Comparison of ENCODE assay signal across 28 mouse cellular contexts in the genomic region with DNA sequence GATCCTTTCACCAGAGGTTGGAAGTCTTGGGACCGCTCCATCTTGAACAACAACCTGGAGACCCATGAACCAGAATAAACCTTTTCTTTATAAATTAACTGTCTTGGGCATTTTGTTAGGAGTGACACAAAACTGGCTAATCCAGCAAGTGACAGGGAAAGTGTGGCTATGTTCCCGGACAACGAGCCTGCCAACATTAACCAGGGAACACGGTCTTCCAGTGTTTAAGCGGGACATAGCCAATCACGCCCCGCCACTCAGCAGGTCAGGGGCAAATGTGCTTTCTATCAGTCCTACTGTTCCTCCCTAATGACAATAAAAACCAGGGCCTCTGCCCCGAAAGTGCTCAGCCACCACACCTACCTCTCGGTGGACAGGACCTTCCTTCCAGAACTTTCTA. TPM values are rescaled to one million over a fixed set of nuclear protein-coding genes. Genes with fewer than 3 reads are reported as not detected.
A peak's percentile ranks its signal among the peaks of the same experiment; 100 is the strongest.
DNase-seq lines count a peak whose midpoint lies in the region; ATAC-seq and TF ChIP-seq lines count a peak whose summit lies in the region.
"Had no signal": no experiment of that assay in that cellular context is flagged by ENCODE, and none has a peak within 500 bp of the region (broad histone marks: within the 10 kb centered on the region; RNA-seq: fewer than 3 reads in every experiment).

No protein-coding gene starts in this region.

- H3K9ac ChIP-seq in heart, adult 2 months (ENCODE audit: low read depth, low read length) = no peak overlapping the region
- no peak overlapping the region for H3K9ac ChIP-seq in kidney, embryonic 14.5 days (ENCODE audit: low read depth, low read length)
- H3K9ac ChIP-seq in midbrain, postnatal 0 days (replicated peaks; ENCODE audit: low read length, poor library complexity, severe bottlenecking) = no peak overlapping the region
- no peak overlapping the region for H3K9ac ChIP-seq in midbrain, embryonic 15.5 days
- H3K9ac ChIP-seq: liver, embryonic 14.5 days; midbrain, embryonic 13.5 days; neural tube, embryonic 15.5 days had no signal

- H3K9me3 ChIP-seq in kidney, embryonic 14.5 days (ENCODE audit: control insufficient read depth, low read length) = no peaks in the 10 kb centered on the region
- H3K9me3 ChIP-seq in midbrain, postnatal 0 days (ENCODE audit: low read length) = no peaks in the 10 kb centered on the region
- no peaks in the 10 kb centered on the region for H3K9me3 ChIP-seq in midbrain, embryonic 15.5 days
- H3K9me3 ChIP-seq: midbrain, embryonic 13.5 days; neural tube, embryonic 15.5 days had no signal

- no peaks in the 10 kb centered on the region for H3K79me2 ChIP-seq in heart, adult 2 months (replicated peaks; ENCODE audit: control insufficient read depth, insufficient read depth, low read length)

- ATAC-seq in kidney, embryonic 14.5 days (ENCODE audit: low FRiP score, low TSS enrichment) = no peak
- ATAC-seq in midbrain, postnatal 0 days (ENCODE audit: low FRiP score) = no peak
- no peak for ATAC-seq in midbrain, embryonic 15.5 days (replicated peaks)
- ATAC-seq: activated CD4-positive, CD25-positive, alpha-beta regulatory T cell, adult 4 months; forebrain, embryonic 14.5 days; intestine, embryonic 16.5 days; midbrain, embryonic 13.5 days had no signal

- H3K4me3 ChIP-seq in heart, adult 2 months = no peak overlapping the region
- no peak overlapping the region for H3K4me3 ChIP-seq in kidney, embryonic 14.5 days (ENCODE audit: low read length)
- no peak overlapping the region for H3K4me3 ChIP-seq in midbrain, postnatal 0 days (ENCODE audit: low read depth, low read length)
- H3K4me3 ChIP-seq in midbrain, embryonic 15.5 days = no peak overlapping the region
- H3K4me3 ChIP-seq: midbrain, embryonic 13.5 days; neural tube, embryonic 15.5 days had no signal

- peak overlapping the region; percentile 48 for H3K27ac ChIP-seq in heart, adult 2 months
- H3K27ac ChIP-seq in kidney, embryonic 14.5 days (ENCODE audit: low read depth, low read length) = no peak overlapping the region
- H3K27ac ChIP-seq in midbrain, postnatal 0 days (ENCODE audit: low read depth, low read length) = no peak overlapping the region
- no peak overlapping the region for H3K27ac ChIP-seq in midbrain, embryonic 15.5 days
- H3K27ac ChIP-seq: liver, embryonic 14.5 days; macrophage; midbrain, embryonic 13.5 days; neural tube, embryonic 15.5 days had no signal

- H3K4me2 ChIP-seq in kidney, embryonic 14.5 days (replicated peaks; ENCODE audit: low read depth, low read length) = no peak overlapping the region
- H3K4me2 ChIP-seq in midbrain, postnatal 0 days (ENCODE audit: low read depth, low read length, poor library complexity, severe bottlenecking) = no peak overlapping the region
- no peak overlapping the region for H3K4me2 ChIP-seq in midbrain, embryonic 15.5 days
- H3K4me2 ChIP-seq: midbrain, embryonic 13.5 days; neural tube, embryonic 15.5 days had no signal

- no peak for TF ChIP-seq CTCF in heart, adult 2 months (IDR thresholded peaks at IDR 0.05)
- no peak for TF ChIP-seq CTCF in midbrain, postnatal 0 days (IDR thresholded peaks at IDR 0.05)

- intact Hi-C loops in heart, adult 2 months (cut with DNase I) = no loop called here
- intact Hi-C loops in heart, postnatal 25 days (cut with DNase I) = no loop called here

- no peaks in the 10 kb centered on the region for H3K36me3 ChIP-seq in heart, adult 2 months (ENCODE audit: control insufficient read depth, insufficient read depth, low read length)
- peaks cover 14% of the 10 kb centered on the region for H3K36me3 ChIP-seq in kidney, embryonic 14.5 days (ENCODE audit: control insufficient read depth, insufficient read depth, low read length)
- peaks cover 34% of the 10 kb centered on the region for H3K36me3 ChIP-seq in midbrain, postnatal 0 days (ENCODE audit: insufficient read depth, low read length)
- no peaks in the 10 kb centered on the region; the same call in 1 of the 2 replicates for H3K36me3 ChIP-seq in midbrain, embryonic 15.5 days (replicated peaks)

- peaks cover 1% of the 10 kb centered on the region; the same call in 1 of the 2 replicates for H3K4me1 ChIP-seq in heart, adult 2 months (ENCODE audit: control insufficient read depth, insufficient read depth, low read length)
- no peaks in the 10 kb centered on the region for H3K4me1 ChIP-seq in kidney, embryonic 14.5 days (ENCODE audit: control insufficient read depth, insufficient read depth, low read length)
- H3K4me1 ChIP-seq in midbrain, postnatal 0 days (ENCODE audit: insufficient read depth, low read length) = no peaks in the 10 kb centered on the region
- H3K4me1 ChIP-seq in midbrain, embryonic 15.5 days = no peaks in the 10 kb centered on the region
- H3K4me1 ChIP-seq: midbrain, embryonic 13.5 days; neural tube, embryonic 15.5 days had no signal

- H3K27me3 ChIP-seq in heart, adult 2 months (ENCODE audit: control insufficient read depth, insufficient read depth, low read length) = no peaks in the 10 kb centered on the region
- H3K27me3 ChIP-seq in kidney, embryonic 14.5 days (ENCODE audit: control insufficient read depth, insufficient read depth, low read length) = no peaks in the 10 kb centered on the region
- H3K27me3 ChIP-seq in midbrain, postnatal 0 days (ENCODE audit: insufficient read depth, low read length) = no peaks in the 10 kb centered on the region
- no peaks in the 10 kb centered on the region for H3K27me3 ChIP-seq in midbrain, embryonic 15.5 days (replicated peaks)
- H3K27me3 ChIP-seq: midbrain, embryonic 13.5 days; neural tube, embryonic 15.5 days had no signal

- no peak for TF ChIP-seq POLR2A in heart, adult 2 months (IDR thresholded peaks at IDR 0.05; ENCODE audit: insufficient read depth, low read depth, low read length)

- TF ChIP-seq EP300 in heart, adult 2 months (IDR thresholded peaks at IDR 0.05; ENCODE audit: insufficient read depth, low read depth, low read length) = no peak

- 84% methylated on average over 9 of the region's 9 CpGs for WGBS in heart, adult 2 months
- 74% methylated on average over 9 of the region's 9 CpGs for WGBS in kidney, embryonic 14.5 days
- WGBS in midbrain, postnatal 0 days = 88% methylated on average over 9 of the region's 9 CpGs
- 93% methylated on average over 9 of the region's 9 CpGs for WGBS in midbrain, embryonic 15.5 days

- DNase-seq in adrenal gland, postnatal 14 days = peak; percentile 19
- DNase-seq in adrenal gland, adult 18-20 months (ENCODE audit: low spot score in 2 of 2) = no peak
- peak in 1 of 2 experiments; percentile 62 for DNase-seq in heart, adult 2 months
- DNase-seq in heart, postnatal 25 days (ENCODE audit: low spot score) = no peak
- DNase-seq in kidney, adult 18-20 months = peak; percentile 46
- peak; percentile 34 for DNase-seq in midbrain, postnatal 0 days (ENCODE audit: low spot score)
- DNase-seq: adrenal gland, postnatal 10 days; cerebellum, adult 11 months; cerebellum, adult 9-10 months; cerebellum, postnatal 36 days; liver; lung, adult 2 months; lung, postnatal 10 days; retina, postnatal 1 day; spleen, adult 18-20 months; thymus, postnatal 14 days had no signal

RNA-seq across cellular contexts. Expression of a gene that starts 13.4 kb away (rescaled TPM):
- 4.0 and 5.6 TPM in 2 replicates for total RNA-seq in adrenal gland, postnatal 14 days (2021)
- total RNA-seq in adrenal gland, adult 18-20 months (2021) = 1 to 10 TPM; 3.6 to 4.7 TPM
- 1 to 10 TPM; 2.8 to 3.4 TPM for total RNA-seq in heart, adult 2 months (2021)
- polyA plus RNA-seq in heart, adult 2 months (2012; rRNA removed) = 3.3 and 3.5 TPM in 2 replicates
- 1 to 10 TPM; 3.5 to 3.6 TPM for total RNA-seq in heart, postnatal 25 days (2021)
- 3.8 and 7.2 TPM in 2 replicates for polyA plus RNA-seq in kidney, embryonic 14.5 days (2014; fragmentation: Nextera tagmentation; extraction: Ambion mirVana)
- total RNA-seq in midbrain, postnatal 0 days (2014; rRNA removed) = 10.1 and 17.9 TPM in 2 replicates
- 3.0 and 3.3 TPM in 2 replicates for polyA plus RNA-seq in midbrain, postnatal 0 days (2015; fragmentation: Nextera tagmentation; extraction: Ambion mirVana)
- polyA plus RNA-seq in midbrain, embryonic 15.5 days (2015; fragmentation: Nextera tagmentation; extraction: Ambion mirVana) = 5.2 and 5.3 TPM in 2 replicates
- total RNA-seq: CH12.LX had no signal
- polyA plus RNA-seq: activated CD4-positive, CD25-positive, alpha-beta regulatory T cell, adult 4 months had no signal

RNA-seq across cellular contexts. Expression of a gene that starts 47.8 kb away (rescaled TPM):
- total RNA-seq in adrenal gland, postnatal 14 days (2021) = 0.74 and 1.7 TPM in 2 replicates
- 1 to 10 TPM in 1 of 2 experiments, under 1 TPM in 1; 0.73 to 1.1 TPM for total RNA-seq in adrenal gland, adult 18-20 months (2021)
- total RNA-seq in heart, adult 2 months (2021) = under 1 TPM; 0.16 to 0.27 TPM
- 0.72 and 0.85 TPM in 2 replicates for polyA plus RNA-seq in heart, adult 2 months (2012; rRNA removed)
- total RNA-seq in heart, postnatal 25 days (2021) = under 1 TPM; 0.18 to 0.39 TPM
- 7.0 and 10.0 TPM in 2 replicates for polyA plus RNA-seq in kidney, embryonic 14.5 days (2014; fragmentation: Nextera tagmentation; extraction: Ambion mirVana)
- total RNA-seq in midbrain, postnatal 0 days (2014; rRNA removed) = 0.82 and 2.0 TPM in 2 replicates
- 1.1 and 1.6 TPM in 2 replicates for polyA plus RNA-seq in midbrain, postnatal 0 days (2015; fragmentation: Nextera tagmentation; extraction: Ambion mirVana)
- polyA plus RNA-seq in midbrain, embryonic 15.5 days (2015; fragmentation: Nextera tagmentation; extraction: Ambion mirVana) = 1.8 and 2.9 TPM in 2 replicates

RNA-seq across cellular contexts. Expression of a gene that starts 52.2 kb away (rescaled TPM):
- total RNA-seq in adrenal gland, postnatal 14 days (2021) = 0.71 and 0.74 TPM in 2 replicates
- total RNA-seq in adrenal gland, adult 18-20 months (2021) = under 1 TPM; 0.27 to 0.35 TPM
- under 1 TPM in 1 of 2 experiments, not detected in 1; 0.09 TPM for total RNA-seq in heart, adult 2 months (2021)
- polyA plus RNA-seq in heart, adult 2 months (2012; rRNA removed) = 0.03 and 0.18 TPM in 2 replicates
- total RNA-seq in heart, postnatal 25 days (2021) = under 1 TPM in 1 of 2 experiments, not detected in 1; 0.11 TPM
- polyA plus RNA-seq in kidney, embryonic 14.5 days (2014; fragmentation: Nextera tagmentation; extraction: Ambion mirVana) = 0.06 and 0.43 TPM in 2 replicates
- 118 and 123 TPM in 2 replicates for total RNA-seq in midbrain, postnatal 0 days (2014; rRNA removed)
- polyA plus RNA-seq in midbrain, postnatal 0 days (2015; fragmentation: Nextera tagmentation; extraction: Ambion mirVana) = 17.8 and 20.5 TPM in 2 replicates
- 12.7 and 14.8 TPM in 2 replicates for polyA plus RNA-seq in midbrain, embryonic 15.5 days (2015; fragmentation: Nextera tagmentation; extraction: Ambion mirVana)
- total RNA-seq: CH12.LX; megakaryocyte-erythroid progenitor cell, adult 5-6 weeks had no signal
- polyA plus RNA-seq: C2C12; lung, adult 2 months had no signal

Comparison
In these comparisons a context has a peak if more than half of its experiments do, and no peak if none do; other contexts are left out.
1. DNase-seq: peak in adrenal gland, postnatal 14 days (single experiment), kidney, adult 18-20 months (single experiment) and midbrain, postnatal 0 days (single experiment); none in adrenal gland, adult 18-20 months (0 of 2) and heart, postnatal 25 days (single experiment).
2. RNA of a gene that starts 52.2 kb away (total RNA-seq): 118 to 123 TPM in midbrain, postnatal 0 days; 0.71 to 0.74 TPM in adrenal gland, postnatal 14 days, 0.27 to 0.35 TPM in adrenal gland, adult 18-20 months, 0.09 TPM in heart, adult 2 months and 0.11 TPM in heart, postnatal 25 days; every median in the first group is over 10 times any median in the second.